Mouse (Mus musculus) kidney, postnatal 36 days (tissue): ENCODE data around the gene Rras.

Source experiments
- DNase-seq, 2 experiments: peaks; one replicate each; pipeline ENCODE4 v3.0.0; 2021 to 2022; ENCODE audit warnings: mixed read lengths in 2 of 2

Rras gene

GRCm38 (mm10) chr7:45000539-45001114 lies 17.1 kb upstream of the Rras start:
- DNase-seq, result peak in 1 of 2 experiments; percentile 34

- no peak for DNase-seq
Measured at GRCm38 (mm10) chr7:45002440-45002839, 15.3 kb upstream of the Rras start.

- peak in 1 of 2 experiments; percentile 27 for DNase-seq
Measured at GRCm38 (mm10) chr7:45004546-45004945, 13.2 kb upstream of the Rras start.

- no peak for DNase-seq
Measured at GRCm38 (mm10) chr7:45005321-45005992, 12.3 kb upstream of the Rras start.

GRCm38 (mm10) chr7:45006503-45006902 lies 11.3 kb upstream of the Rras start:
- DNase-seq, result no peak

- no peak for DNase-seq
Measured at GRCm38 (mm10) chr7:45007141-45007540, 10.6 kb upstream of the Rras start.

- no peak for DNase-seq
Measured at GRCm38 (mm10) chr7:45007846-45008245, 9.9 kb upstream of the Rras start.

GRCm38 (mm10) chr7:45008411-45008810 lies 9.3 kb upstream of the Rras start:
- no peak for DNase-seq

- no peak for DNase-seq
Measured at GRCm38 (mm10) chr7:45012011-45012410, 5.8 kb upstream of the Rras start.

GRCm38 (mm10) chr7:45012824-45013223 lies 4.9 kb upstream of the Rras start:
- DNase-seq, result no peak

- no peak for DNase-seq
Measured at GRCm38 (mm10) chr7:45013366-45014095, 4.2 kb upstream of the Rras start.

GRCm38 (mm10) chr7:45014096-45014451 lies 3.7 kb upstream of the Rras start:
- no peak for DNase-seq

GRCm38 (mm10) chr7:45015344-45015956 lies 2.3 kb upstream of the Rras start:
- no peak for DNase-seq

GRCm38 (mm10) chr7:45015957-45016612 lies 1.7 kb upstream of the Rras start, which contains the start of gene Scaf1:
Gene Scaf1 (minus strand): TSS chr7:45016363.
- peak; percentile 99 to 100 for DNase-seq

- DNase-seq, result no peak
Measured at GRCm38 (mm10) chr7:45016761-45017160, 1.0 kb upstream of the Rras start.

- DNase-seq, result peak; percentile 75 to 85
Measured at GRCm38 (mm10) chr7:45019031-45019571, 1.3 kb downstream of the Rras start.

- DNase-seq, result no peak
Measured at GRCm38 (mm10) chr7:45020225-45020624, 2.5 kb downstream of the Rras start.

GRCm38 (mm10) chr7:45023711-45024110 lies 6.0 kb downstream of the Rras start:
- peak; percentile 21 to 50 for DNase-seq

- no peak for DNase-seq
Measured at GRCm38 (mm10) chr7:45024281-45025248, 6.8 kb downstream of the Rras start.

- DNase-seq, result no peak
Measured at GRCm38 (mm10) chr7:45025601-45026220, 8.0 kb downstream of the Rras start.

GRCm38 (mm10) chr7:45026256-45026655 lies 8.5 kb downstream of the Rras start:
- DNase-seq, result no peak
